Mouse (Mus musculus) cerebellum, adult 2 months (tissue): ENCODE measurements around the gene Tmem190. TPM values are rescaled to one million over a fixed set of nuclear protein-coding genes. Genes with fewer than 3 reads are reported as not detected.
A peak's percentile ranks its signal among the peaks of the same experiment; 100 is the strongest.
"Not testable (repeated sequence)": the region's sequence is repeated elsewhere in the genome, so short reads cannot be mapped to it uniquely, and the experiment has no call there.

Experiments
- DNase-seq, 2 experiments: peaks; one replicate each; pipeline ENCODE4 v3.0.0; 2021
- H3K27ac ChIP-seq: fragments of 200-500 bp; 2 replicates; pipeline ENCODE4 v1.5.1; 2012; ENCODE audit warnings: low read length, control low read depth, inconsistent platforms; ENCODE audit not compliant: insufficient read depth
- H3K27me3 ChIP-seq: fragments of 200-500 bp; 2 replicates; pipeline ENCODE4 v1.6.1; 2012; ENCODE audit warnings: inconsistent platforms, mild to moderate bottlenecking, low read length, moderate library complexity; ENCODE audit not compliant: control insufficient read depth, insufficient read depth
- H3K4me1 ChIP-seq: fragments of 200-500 bp; 2 replicates; pipeline ENCODE4 v1.6.1; 2011; ENCODE audit warnings: low read length; ENCODE audit not compliant: control insufficient read depth, insufficient read depth
- H3K4me3 ChIP-seq: fragments of 200-500 bp; replicated peaks from 2 replicates; pipeline ENCODE3; 2011; ENCODE audit warnings: mild to moderate bottlenecking, low read depth, low read length, control low read depth; ENCODE audit not compliant: insufficient read depth
- CTCF ChIP-seq: fragments of 200-500 bp; IDR thresholded peaks from 2 replicates; pipeline ENCODE4 v1.5.1; 2011; ENCODE audit warnings: low read depth, mild to moderate bottlenecking, control low read depth, low read length, moderate library complexity, borderline replicate concordance; ENCODE audit not compliant: insufficient read depth
- POLR2A ChIP-seq: fragments of 200-500 bp; IDR thresholded peaks from 2 replicates; pipeline ENCODE4 v1.6.1; 2011; ENCODE audit warnings: low read length, control low read depth, borderline replicate concordance; ENCODE audit not compliant: insufficient read depth
- WGBS: fragments of 180-500 bp; shearing (Covaris S2); methylation state at CpG from one replicate; pipeline ENCODE4 v1.1.7; 2018; 5-methylcytosine and 5-hydroxymethylcytosine counted together
- polyA plus RNA-seq: library from polyadenylated mRNA; depleted of rRNA; stranded (reverse); fragments of >200 nt; gene quantifications from 2 replicates; pipeline ENCODE4 v1.2.3, GENCODE M21; 2012

Gene Tmem190
- polyA plus RNA-seq, 1 experiment, result not detected

DNA sequence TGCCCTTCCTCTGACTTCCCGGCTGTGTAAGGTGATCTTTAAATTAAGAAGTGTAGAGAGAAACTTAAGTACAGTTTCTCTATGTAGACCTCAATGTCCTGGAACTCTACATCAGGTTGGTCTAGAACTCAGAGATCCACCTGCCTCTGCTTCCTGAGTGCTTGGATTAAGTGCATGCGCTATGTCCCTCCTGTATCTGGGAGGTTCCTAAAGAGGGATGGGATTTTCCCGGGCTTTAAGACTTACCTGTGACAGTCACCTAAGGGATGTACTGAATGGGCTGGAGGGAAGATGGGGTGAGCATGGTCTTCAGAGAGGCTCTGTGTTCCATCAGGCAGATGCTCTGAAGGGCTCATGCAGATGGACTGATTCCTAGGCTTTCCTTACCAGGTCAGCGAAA, 10.9 kb downstream of the Tmem190 start:
- H3K4me3 ChIP-seq, result peak overlapping the region; percentile 99
- 38% methylated on average over 4 of the region's 4 CpGs for WGBS
- no peak overlapping the region for H3K27ac ChIP-seq
- DNase-seq, result no peak
- H3K4me1 ChIP-seq, result no peaks in the 10 kb centered on the region
- no peaks in the 10 kb centered on the region for H3K27me3 ChIP-seq
- TF ChIP-seq CTCF, result no peak
- TF ChIP-seq POLR2A, result no peak

DNA sequence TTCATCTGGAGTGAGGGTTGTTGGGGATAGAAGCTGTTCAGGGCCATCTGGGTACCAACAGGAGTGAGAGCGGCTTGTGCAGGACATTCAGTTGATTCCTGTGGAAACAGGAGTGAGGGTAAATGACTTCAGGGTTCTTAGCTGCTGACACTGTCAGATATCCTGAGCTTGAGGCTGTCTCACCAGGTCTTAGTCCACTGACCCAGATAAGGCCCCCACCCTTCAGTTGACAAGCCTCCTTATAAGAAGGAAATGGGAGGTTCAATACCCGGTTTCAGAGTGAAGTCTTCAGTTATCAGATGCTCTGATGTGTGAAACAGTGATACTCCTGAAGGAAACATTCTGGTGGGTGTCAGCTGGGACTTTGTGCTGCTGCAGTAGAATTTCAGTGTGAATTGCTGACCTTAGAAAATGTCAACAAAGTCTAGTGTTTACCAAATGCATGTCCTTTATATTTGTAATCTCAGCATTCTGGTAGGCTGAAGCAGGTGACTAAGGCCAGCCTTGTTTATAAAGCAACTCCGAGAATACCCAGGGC, 12.0 kb downstream of the Tmem190 start:
- Histone ChIP-seq H3K27me3 (no peaks in the 10 kb centered on the region), H3K4me3 (no peak overlapping the region), H3K4me1 (no peaks in the 10 kb centered on the region), H3K27ac (no peak overlapping the region)
- no peak for TF ChIP-seq POLR2A
- TF ChIP-seq CTCF, result no peak
- WGBS, result 85% methylated on average over 3 of the region's 3 CpGs
- DNase-seq, result no peak

DNA sequence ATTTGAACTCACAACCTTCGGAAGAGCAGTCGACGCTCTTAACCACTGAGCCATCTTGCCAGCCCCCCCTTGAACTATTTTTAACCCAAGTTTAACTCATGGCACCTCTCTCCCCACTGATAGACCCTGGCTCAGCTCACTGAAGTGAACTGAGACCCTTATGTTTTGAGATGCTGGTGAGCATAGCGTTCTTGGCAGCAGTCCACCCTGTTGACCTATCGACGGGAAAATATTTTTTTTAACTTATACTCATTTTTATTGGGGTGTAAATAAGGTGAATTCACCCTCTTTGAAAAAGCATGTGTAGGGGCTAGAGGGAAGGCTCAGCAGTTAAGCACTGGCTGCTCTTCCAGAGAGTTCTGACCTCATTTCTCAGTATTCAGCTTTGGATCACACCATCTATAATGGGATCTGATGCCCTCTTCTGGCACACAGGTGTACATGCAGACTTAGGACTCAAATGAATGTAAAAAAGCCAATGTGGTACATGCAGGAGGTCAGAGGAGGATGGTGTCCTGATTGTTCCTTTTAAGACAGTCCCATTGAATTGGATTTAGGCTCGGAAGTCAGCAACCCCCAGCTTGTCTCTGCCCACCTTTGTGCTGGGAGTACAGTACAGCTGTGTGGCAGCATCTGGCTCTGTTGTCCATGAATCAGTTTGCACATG, 13.2 kb downstream of the Tmem190 start:
- no peaks in the 10 kb centered on the region for H3K27me3 ChIP-seq
- TF ChIP-seq CTCF (peak; percentile 59; the same call in 1 of the 2 replicates), POLR2A (no peak)
- no peak overlapping the region for H3K27ac ChIP-seq
- H3K4me1 ChIP-seq, result no peaks in the 10 kb centered on the region
- DNase-seq, result peak; percentile 39 to 63
- no peak overlapping the region for H3K4me3 ChIP-seq
- WGBS, result 51% methylated on average over 7 of the region's 7 CpGs

DNA sequence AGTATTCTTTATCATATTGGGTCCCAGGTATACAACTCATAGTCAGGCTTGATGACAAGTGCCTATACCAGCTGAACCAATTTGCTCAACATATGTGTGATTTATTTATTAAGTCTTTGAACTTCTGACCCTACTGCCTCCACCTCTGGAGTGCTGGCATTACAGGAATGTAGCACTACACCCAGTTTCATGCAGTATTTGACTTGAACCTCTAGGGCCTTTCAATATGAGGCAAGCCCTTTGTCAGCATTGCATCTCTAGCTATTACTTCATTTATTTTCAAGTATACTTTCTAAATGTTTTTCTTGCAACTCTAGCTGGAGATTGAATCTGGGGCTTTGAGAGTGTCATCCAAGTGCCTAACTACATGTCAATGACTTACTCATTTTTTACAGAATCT, 19.5 kb downstream of the Tmem190 start:
- Histone ChIP-seq H3K27ac (no peak overlapping the region), H3K4me3 (no peak overlapping the region), H3K27me3 (no peaks in the 10 kb centered on the region), H3K4me1 (no peaks in the 10 kb centered on the region)
- TF ChIP-seq POLR2A, result no peak
- TF ChIP-seq CTCF, result no peak
- DNase-seq, result no peak

DNA sequence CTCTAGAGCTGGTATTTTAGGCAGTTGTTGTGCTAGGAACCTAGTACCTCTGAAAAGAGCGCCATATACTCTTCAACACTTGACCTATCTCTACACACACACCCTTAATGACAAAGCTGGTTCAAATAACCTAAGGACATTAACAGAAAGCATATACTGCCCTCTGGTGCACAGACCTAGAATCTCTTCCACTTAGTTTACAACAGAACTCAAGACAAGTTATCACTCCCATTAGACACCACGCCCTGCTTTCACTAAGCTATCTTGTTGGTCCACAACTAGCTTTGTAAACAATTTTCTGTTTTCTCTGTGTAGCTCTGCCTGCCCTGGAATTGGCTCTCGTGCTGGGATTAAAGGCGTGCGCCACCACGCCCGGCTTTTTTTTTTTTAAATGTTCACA, 24.0 kb downstream of the Tmem190 start:
- Histone ChIP-seq H3K4me3 (no peak overlapping the region), H3K27me3 (no peaks in the 10 kb centered on the region), H3K27ac (no peak overlapping the region), H3K4me1 (no peaks in the 10 kb centered on the region)
- 86% methylated on average over 7 of the region's 7 CpGs for WGBS
- 0 out of 2 replicates have a peak, but pooled peaks have one; percentile 11 for TF ChIP-seq CTCF
- no peak for TF ChIP-seq POLR2A
- peak in 1 of 2 experiments; percentile 40 for DNase-seq

DNA sequence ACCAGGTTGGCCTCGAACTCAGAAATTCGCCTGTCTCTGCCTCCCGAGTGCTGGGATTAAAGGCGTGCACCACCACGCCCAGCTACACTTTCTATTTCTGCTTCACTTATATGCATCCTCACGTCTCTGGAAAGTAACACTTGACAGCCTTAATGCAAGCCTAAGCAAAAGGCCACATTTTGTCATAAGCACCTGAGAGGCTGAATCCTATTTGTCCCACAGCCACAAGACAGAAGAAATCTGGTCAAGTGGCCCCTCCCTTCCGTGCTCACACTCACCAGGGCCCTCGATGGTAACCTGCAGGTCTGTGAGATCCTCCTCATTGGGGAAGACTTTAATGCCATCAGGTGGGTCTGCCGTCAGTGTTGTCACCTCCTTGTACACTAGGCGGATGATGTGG, 28.4 kb downstream of the Tmem190 start:
- not testable (repeated sequence) for H3K4me1 ChIP-seq, H3K27me3 ChIP-seq, H3K27ac ChIP-seq
- peak overlapping the region; percentile 81 for H3K4me3 ChIP-seq
- WGBS, result 26% methylated on average over 10 of the region's 10 CpGs
- DNase-seq, result peak in 1 of 2 experiments; percentile 20

DNA sequence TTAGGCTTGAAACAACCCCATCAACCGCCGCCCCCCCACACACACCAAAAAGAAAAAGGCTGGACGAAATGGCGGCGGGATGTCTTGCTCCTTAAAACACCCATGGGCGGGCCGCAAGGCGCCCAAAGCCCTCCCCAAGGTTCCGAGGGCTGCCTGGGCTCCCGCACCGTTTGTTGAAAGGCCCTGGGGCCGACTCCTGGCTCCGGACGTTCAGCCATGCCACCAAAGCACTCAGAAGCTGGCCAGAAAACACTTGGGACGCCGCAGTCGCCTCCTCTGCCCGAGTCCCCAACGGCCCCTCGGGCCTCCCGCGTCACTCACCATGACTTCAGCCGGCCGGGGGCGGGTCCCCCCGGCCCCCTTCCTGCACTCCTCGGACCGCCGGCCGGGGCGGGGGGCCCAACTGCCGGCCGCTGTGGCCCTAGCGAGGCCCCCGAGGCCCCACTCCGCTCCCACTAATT, 29.1 kb downstream of the Tmem190 start:
- no peak for DNase-seq
- H3K4me1 ChIP-seq, result no peaks in the 10 kb centered on the region
- TF ChIP-seq CTCF (no peak), POLR2A (no peak)
- no peaks in the 10 kb centered on the region for H3K27me3 ChIP-seq
- H3K4me3 ChIP-seq, result peak overlapping the region; percentile 90
- 1% methylated on average over 28 of the region's 36 CpGs for WGBS
- peak overlapping the region; percentile 37; the same call in 1 of the 2 replicates for H3K27ac ChIP-seq
